Mouse (Mus musculus): ENCODE data around the gene Fam110a.

The Fam110a gene

DNA sequence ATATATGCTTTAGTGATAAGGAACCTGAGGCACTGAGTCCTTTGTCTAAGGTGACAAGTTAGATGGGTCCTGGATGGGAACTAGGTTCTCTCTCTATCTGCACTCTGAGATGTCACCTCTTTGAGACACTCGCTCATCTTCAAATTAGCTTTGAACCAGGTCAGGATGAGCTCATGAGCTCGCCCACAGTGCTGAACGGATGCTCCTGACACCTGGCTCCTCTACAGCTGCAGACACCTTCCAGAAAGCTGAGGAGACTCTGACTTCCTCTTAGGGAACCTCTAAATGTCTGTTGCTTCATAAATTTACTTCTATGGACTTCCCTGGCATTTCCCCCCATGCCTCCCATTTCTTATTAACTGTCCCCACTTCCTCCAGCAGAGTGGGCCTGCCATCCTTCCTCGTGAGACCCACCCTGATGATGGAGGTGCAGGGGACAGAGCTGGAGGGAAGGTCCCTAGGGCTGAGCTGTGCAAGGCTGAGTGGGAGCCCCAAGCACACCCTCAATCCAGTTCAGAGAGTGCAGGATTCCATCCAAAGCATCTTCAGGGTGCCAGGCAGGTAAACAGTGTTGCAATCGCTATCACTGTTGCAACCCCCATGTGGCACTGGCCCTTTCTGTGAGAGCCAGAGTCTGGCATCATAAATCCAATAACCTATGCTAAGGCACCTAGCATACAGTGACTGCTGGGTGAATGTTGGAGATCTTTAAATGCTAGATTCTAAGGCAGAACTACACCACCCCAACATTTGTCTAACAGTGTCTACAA, 40.2 kb downstream of the Fam110a start:
- DNase-seq (ENCODE audit: extremely low read depth, low read depth, low spot score): no peak

- DNase-seq (ENCODE audit: extremely low read depth, low read depth, low spot score): no peak
Observed at GRCm38 (mm10) chr2:151938780-151939200, 41.2 kb downstream of the Fam110a start.

DNA sequence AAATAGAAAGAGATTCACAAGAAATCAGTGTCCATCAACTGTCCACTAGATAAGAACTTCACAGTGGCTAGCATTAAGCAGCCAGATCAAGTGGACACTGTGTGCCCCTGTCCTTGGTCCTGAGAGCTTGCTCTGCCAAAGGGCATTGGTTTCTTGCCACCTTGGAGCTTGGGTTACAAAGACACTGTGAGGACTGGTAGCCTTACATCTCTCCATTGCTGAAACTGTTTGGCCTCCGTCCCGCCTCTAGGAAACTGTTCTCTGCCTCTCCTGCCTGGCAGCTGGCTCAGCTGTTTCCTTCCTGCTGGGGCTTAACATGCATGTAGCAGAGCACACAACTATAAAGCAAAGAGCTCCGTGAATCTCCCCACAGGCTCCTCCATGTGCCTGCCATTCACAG, 42.1 kb downstream of the Fam110a start:
- DNase-seq (ENCODE audit: extremely low read depth, low read depth, low spot score): no peak

GRCm38 (mm10) chr2:151930389-151931074, 49.5 kb downstream of the Fam110a start:
- DNase-seq (ENCODE audit: extremely low read depth, low read depth, low spot score): no peak

GRCm38 (mm10) chr2:151927103-151927502, 52.9 kb downstream of the Fam110a start:
- DNase-seq (ENCODE audit: extremely low read depth, low read depth, low spot score): no peak

DNA sequence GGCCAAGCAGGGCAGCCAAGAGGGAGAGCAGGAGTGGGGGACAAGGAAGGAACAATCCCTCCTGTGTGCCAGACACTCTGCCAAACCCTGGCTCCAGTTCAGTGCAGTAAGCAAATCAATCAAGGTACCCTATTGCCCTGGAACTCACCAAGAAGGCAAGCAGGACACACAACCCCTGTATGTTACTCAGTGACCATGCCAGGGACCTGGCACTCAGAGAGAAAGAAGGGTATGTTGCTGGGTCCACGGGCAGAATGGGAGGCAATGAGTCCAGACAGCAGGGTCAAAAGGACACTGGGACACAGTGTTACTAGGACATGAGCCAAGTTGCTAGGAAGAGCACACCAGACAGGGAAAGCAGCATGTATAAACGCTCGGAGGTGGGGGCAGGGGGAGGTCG, 54.3 kb downstream of the Fam110a start:
- no peak for DNase-seq (ENCODE audit: extremely low read depth, low read depth, low spot score)

- DNase-seq (ENCODE audit: extremely low read depth, low read depth, low spot score): no peak
Observed at GRCm38 (mm10) chr2:151924276-151924675, 55.7 kb downstream of the Fam110a start.

- no peak for DNase-seq (ENCODE audit: extremely low read depth, low read depth, low spot score)
Observed at GRCm38 (mm10) chr2:151921596-151921995, 58.4 kb downstream of the Fam110a start.

GRCm38 (mm10) chr2:151921068-151921467, 59.0 kb downstream of the Fam110a start:
- no peak for DNase-seq (ENCODE audit: extremely low read depth, low read depth, low spot score)

All from fat pad, adult 2 months (tissue).